Mouse (Mus musculus) neural tube, embryonic 14.5 days (tissue): ENCODE measurements around the gene Xrcc6. TPM values are rescaled to one million over a fixed set of nuclear protein-coding genes. Genes with fewer than 3 reads are reported as not detected.

Experiments
- ATAC-seq: fragments of 200-750 bp; cut with Nextera tagmentation; 2 replicates; pipeline ENCODE4 v1.8.0; 2017; ENCODE audit warnings: low read depth, mild to moderate bottlenecking, moderate TSS enrichment, moderate library complexity
- H3K27ac ChIP-seq: fragments of 300-500 bp; sonication (generic); 2 replicates; pipeline ENCODE4 v1.5.1; 2014; ENCODE audit warnings: low read depth, mild to moderate bottlenecking, control low read depth, low read length, moderate library complexity, mixed read lengths
- H3K27me3 ChIP-seq: fragments of 300-500 bp; sonication (generic); 2 replicates; pipeline ENCODE4 v1.6.1; 2014; ENCODE audit warnings: low read length; ENCODE audit not compliant: control insufficient read depth, insufficient read depth
- H3K36me3 ChIP-seq: fragments of 300-500 bp; sonication (generic); 2 replicates; pipeline ENCODE4 v1.6.1; 2014; ENCODE audit warnings: low read length, mixed read lengths; ENCODE audit not compliant: control insufficient read depth, insufficient read depth
- H3K4me1 ChIP-seq: fragments of 300-500 bp; sonication (generic); 2 replicates; pipeline ENCODE4 v1.6.1; 2014; ENCODE audit warnings: low read length; ENCODE audit not compliant: control insufficient read depth, insufficient read depth
- H3K4me2 ChIP-seq: fragments of 300-500 bp; sonication (generic); 2 replicates; pipeline ENCODE4 v1.6.1; 2014; ENCODE audit warnings: mild to moderate bottlenecking, low read depth, low read length, control low read depth
- H3K4me3 ChIP-seq: fragments of 300-500 bp; sonication (generic); 2 replicates; pipeline ENCODE4 v1.5.1; 2014; ENCODE audit warnings: low read depth, low read length, control low read depth, mixed read lengths
- H3K9ac ChIP-seq: fragments of 300-500 bp; sonication (generic); replicated peaks from 2 replicates; pipeline ENCODE4 v1.6.1; 2014; ENCODE audit warnings: low read depth, mild to moderate bottlenecking, control low read depth, low read length, mixed read lengths
- H3K9me3 ChIP-seq: fragments of 300-500 bp; sonication (generic); 2 replicates; pipeline ENCODE4 v1.6.1; 2016; ENCODE audit warnings: low read length; ENCODE audit not compliant: control insufficient read depth
- WGBS: fragments of 180-500 bp; shearing (Covaris S2); extraction: QIAGEN DNeasy Blood & Tissue Kit; methylation state at CpG from one replicate; pipeline ENCODE4 v1.1.7; 2014; 5-methylcytosine and 5-hydroxymethylcytosine counted together
- polyA plus RNA-seq: library from polyadenylated mRNA; unstranded; fragments of >200 nt; fragmentation: Nextera tagmentation; extraction: Ambion mirVana; gene quantifications from 2 replicates; pipeline ENCODE4 v1.2.1, GENCODE M21; 2014

The Xrcc6 gene
- 42.1 and 48.6 TPM in 2 replicates for polyA plus RNA-seq

DNA sequence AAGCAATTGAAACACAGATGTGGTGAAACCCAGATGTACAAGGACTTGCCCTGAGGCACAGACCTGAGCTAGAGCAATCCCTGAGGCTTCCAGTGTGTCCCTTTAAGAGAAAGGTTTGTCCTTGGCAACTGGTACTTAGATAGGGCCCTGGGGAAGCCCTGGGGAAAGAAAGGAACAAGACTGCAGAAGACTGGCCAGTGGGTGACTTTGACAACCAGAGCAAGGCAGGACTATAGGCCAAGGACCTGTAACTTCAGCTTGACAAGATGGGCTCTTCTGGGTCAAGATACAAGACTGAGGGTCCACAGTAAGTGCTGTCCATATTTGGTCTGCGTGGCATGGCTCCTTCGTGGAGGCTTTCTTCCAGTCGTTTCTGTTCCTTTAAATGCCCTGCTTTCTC, at the start of gene Xrcc6:
TSS of gene Xrcc6 (plus strand) at position 190 of the 400 bp plus-strand sequence.
- Histone ChIP-seq H3K36me3 (0 out of 2 replicates have a peak, but pooled peaks cover 3% of the 10 kb centered on the region), H3K4me3 (no peak within 1 kb of the TSS), H3K9ac (no peak within 1 kb of the TSS), H3K9me3 (no peaks in the 10 kb centered on the region), H3K27me3 (no peaks in the 10 kb centered on the region), H3K27ac (no peak within 1 kb of the TSS), H3K4me2 (no peak within 1 kb of the TSS), H3K4me1 (no peaks in the 10 kb centered on the region)
- WGBS: 81% methylated on average over 3 of the region's 3 CpGs
- no peak for ATAC-seq

GRCm38 (mm10) chr15:81938246-81938645, 49.4 kb upstream of the Xrcc6 start:
- H3K4me1 ChIP-seq: peaks cover 21% of the 10 kb centered on the region
- peak overlapping the region; percentile 65 for H3K4me2 ChIP-seq
- WGBS: 24% methylated on average over 2 of the region's 2 CpGs
- H3K27me3 ChIP-seq: no peaks in the 10 kb centered on the region
- peaks cover 3% of the 10 kb centered on the region; the same call in 1 of the 2 replicates for H3K36me3 ChIP-seq
- H3K27ac ChIP-seq: peak overlapping the region; percentile 92
- peak; percentile 51; the same call in 1 of the 2 replicates for ATAC-seq
- peak overlapping the region; percentile 75 for H3K9ac ChIP-seq
- H3K4me3 ChIP-seq: peak overlapping the region; percentile 58
- H3K9me3 ChIP-seq: no peaks in the 10 kb centered on the region

GRCm38 (mm10) chr15:81939157-81939715, 48.4 kb upstream of the Xrcc6 start:
- peaks cover 20% of the 10 kb centered on the region for H3K4me1 ChIP-seq
- H3K9ac ChIP-seq: no peak overlapping the region
- ATAC-seq: no peak
- no peak overlapping the region; the same call in 1 of the 2 replicates for H3K4me2 ChIP-seq
- no peak overlapping the region for H3K4me3 ChIP-seq
- H3K36me3 ChIP-seq: peaks cover 3% of the 10 kb centered on the region; the same call in 1 of the 2 replicates
- H3K9me3 ChIP-seq: no peaks in the 10 kb centered on the region
- H3K27me3 ChIP-seq: no peaks in the 10 kb centered on the region
- 89% methylated on average over 10 of the region's 10 CpGs for WGBS
- H3K27ac ChIP-seq: no peak overlapping the region

GRCm38 (mm10) chr15:81939774-81940173, 47.9 kb upstream of the Xrcc6 start:
- Histone ChIP-seq H3K9ac (no peak overlapping the region), H3K9me3 (no peaks in the 10 kb centered on the region), H3K36me3 (peaks cover 3% of the 10 kb centered on the region; the same call in 1 of the 2 replicates), H3K4me1 (peaks cover 20% of the 10 kb centered on the region), H3K4me3 (no peak overlapping the region), H3K4me2 (no peak overlapping the region), H3K27ac (no peak overlapping the region), H3K27me3 (no peaks in the 10 kb centered on the region)
- 89% methylated on average over 4 of the region's 4 CpGs for WGBS
- ATAC-seq: no peak

DNA sequence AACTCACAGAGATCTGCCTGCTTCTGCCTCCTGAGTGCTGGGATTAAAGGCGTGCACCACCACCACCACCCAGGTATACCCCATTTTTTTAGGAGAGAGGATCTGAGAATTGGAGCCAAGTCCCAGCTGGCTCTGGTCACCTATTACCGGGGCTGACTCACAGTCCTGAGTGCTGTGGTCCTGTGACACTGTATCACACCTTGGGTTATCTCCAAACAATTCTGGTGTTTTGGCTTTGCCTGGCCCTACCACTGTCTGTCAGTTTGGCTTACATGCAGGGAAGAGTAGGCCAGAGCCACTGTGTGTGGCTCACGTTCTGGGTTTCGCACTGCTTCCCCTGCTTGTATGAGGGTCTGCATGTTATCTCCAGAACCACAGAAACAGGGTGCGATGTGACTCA, 47.4 kb upstream of the Xrcc6 start:
- Histone ChIP-seq H3K27ac (no peak overlapping the region), H3K9ac (no peak overlapping the region), H3K9me3 (no peaks in the 10 kb centered on the region), H3K4me3 (no peak overlapping the region), H3K36me3 (peaks cover 3% of the 10 kb centered on the region; the same call in 1 of the 2 replicates), H3K4me1 (peaks cover 20% of the 10 kb centered on the region), H3K4me2 (no peak overlapping the region), H3K27me3 (no peaks in the 10 kb centered on the region)
- ATAC-seq: no peak
- WGBS: 88% methylated on average over 5 of the region's 5 CpGs

GRCm38 (mm10) chr15:81941010-81941409, 46.6 kb upstream of the Xrcc6 start:
- H3K4me2 ChIP-seq: no peak overlapping the region
- ATAC-seq: no peak
- peaks cover 3% of the 10 kb centered on the region; the same call in 1 of the 2 replicates for H3K36me3 ChIP-seq
- peaks cover 18% of the 10 kb centered on the region for H3K4me1 ChIP-seq
- no peaks in the 10 kb centered on the region for H3K9me3 ChIP-seq
- WGBS: 93% methylated on average over 2 of the region's 2 CpGs
- no peak overlapping the region for H3K9ac ChIP-seq
- no peak overlapping the region for H3K27ac ChIP-seq
- no peaks in the 10 kb centered on the region for H3K27me3 ChIP-seq
- H3K4me3 ChIP-seq: no peak overlapping the region

- no peak overlapping the region for H3K4me3 ChIP-seq
- H3K9me3 ChIP-seq: no peaks in the 10 kb centered on the region
- peaks cover 8% of the 10 kb centered on the region for H3K4me1 ChIP-seq
- H3K4me2 ChIP-seq: no peak overlapping the region
- no peak for ATAC-seq
- no peaks in the 10 kb centered on the region for H3K27me3 ChIP-seq
- no peak overlapping the region for H3K27ac ChIP-seq
- H3K9ac ChIP-seq: no peak overlapping the region
- WGBS: 14% methylated on average over 9 of the region's 9 CpGs
- peaks cover 9% of the 10 kb centered on the region; the same call in 1 of the 2 replicates for H3K36me3 ChIP-seq
Measured at GRCm38 (mm10) chr15:81943176-81943749, 44.4 kb upstream of the Xrcc6 start.

- 90% methylated on average over 10 of the region's 10 CpGs for WGBS
- Histone ChIP-seq H3K27ac (no peak overlapping the region), H3K27me3 (no peaks in the 10 kb centered on the region), H3K36me3 (peaks cover 27% of the 10 kb centered on the region), H3K4me1 (no peaks in the 10 kb centered on the region), H3K9ac (no peak overlapping the region), H3K4me2 (no peak overlapping the region), H3K4me3 (no peak overlapping the region), H3K9me3 (no peaks in the 10 kb centered on the region)
- no peak for ATAC-seq
Measured at GRCm38 (mm10) chr15:81949076-81949475, 38.6 kb upstream of the Xrcc6 start.

DNA sequence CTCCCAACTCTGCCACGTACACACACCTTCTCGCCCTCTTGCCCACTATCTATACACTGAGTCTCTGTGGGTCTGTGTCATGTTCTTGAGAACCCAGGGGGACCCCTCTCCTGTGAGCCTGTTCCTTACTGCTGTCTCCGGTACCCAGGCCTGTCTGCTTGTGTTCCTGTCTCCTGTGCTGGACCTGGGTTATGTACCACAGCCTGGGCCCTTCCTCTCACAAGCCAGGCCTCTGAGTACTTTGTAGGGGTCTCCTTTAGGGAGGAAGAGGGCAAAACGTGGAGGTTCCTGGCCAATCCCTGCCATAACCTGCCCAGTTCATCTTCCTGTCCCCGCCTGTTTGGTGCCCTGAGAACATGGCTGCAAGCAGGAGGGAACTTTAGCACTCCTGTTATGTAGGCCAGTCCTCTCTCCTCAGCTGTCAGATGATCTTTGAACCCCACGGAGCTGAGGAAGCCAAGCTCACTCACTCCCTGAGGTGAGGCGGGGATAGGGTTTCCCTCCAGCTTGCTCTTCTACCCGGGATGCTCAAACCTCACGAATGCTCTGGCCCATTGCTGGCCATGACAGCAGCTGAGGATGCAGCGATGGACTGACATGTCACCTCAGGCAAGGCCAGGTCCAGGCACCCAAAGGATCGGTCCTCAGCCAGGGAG, 38.0 kb upstream of the Xrcc6 start:
- H3K36me3 ChIP-seq: peaks cover 27% of the 10 kb centered on the region

More for the DNA sequence above, 38.0 kb upstream of the Xrcc6 start:
- Histone ChIP-seq H3K9ac (no peak overlapping the region), H3K27me3 (no peaks in the 10 kb centered on the region), H3K4me2 (no peak overlapping the region), H3K27ac (no peak overlapping the region), H3K4me1 (no peaks in the 10 kb centered on the region), H3K4me3 (no peak overlapping the region), H3K9me3 (no peaks in the 10 kb centered on the region)
- no peak for ATAC-seq
- 74% methylated on average over 11 of the region's 11 CpGs for WGBS
